Mouse (Mus musculus): ENCODE measurements around the gene Baiap2l2. TPM values are rescaled to one million over a fixed set of nuclear protein-coding genes. Genes with fewer than 3 reads are reported as not detected.

The Baiap2l2 gene
- polyA plus RNA-seq, 1 experiment from 2014 or later = 2.0 TPM

- no peak for ATAC-seq
- Histone ChIP-seq H3K9me3 (ENCODE audit: control insufficient read depth, low read length) (no peaks in the 10 kb centered on the region), H3K9ac (replicated peaks; ENCODE audit: low read depth, low read length) (peak overlapping the region; percentile 49), H3K36me3 (ENCODE audit: control insufficient read depth, insufficient read depth) (peaks cover 10% of the 10 kb centered on the region; the same call in 1 of the 2 replicates), H3K4me3 (replicated peaks; ENCODE audit: low read length) (peak overlapping the region; percentile 35), H3K27me3 (replicated peaks; ENCODE audit: control insufficient read depth, insufficient read depth, low read length) (peaks cover 30% of the 10 kb centered on the region), H3K4me2 (ENCODE audit: low read length) (peak overlapping the region; percentile 68), H3K27ac (ENCODE audit: low read length) (no peak overlapping the region), H3K4me1 (replicated peaks; ENCODE audit: control insufficient read depth, insufficient read depth, low read length) (peaks cover 10% of the 10 kb centered on the region)
- 32% methylated on average over 24 of the region's 24 CpGs for WGBS
Observed at GRCm38 (mm10) chr15:79252580-79252979, 32.8 kb downstream of the Baiap2l2 start.

- Histone ChIP-seq H3K9me3 (ENCODE audit: control insufficient read depth, low read length) (no peaks in the 10 kb centered on the region), H3K36me3 (ENCODE audit: control insufficient read depth, insufficient read depth) (peaks cover 10% of the 10 kb centered on the region; the same call in 1 of the 2 replicates), H3K27me3 (replicated peaks; ENCODE audit: control insufficient read depth, insufficient read depth, low read length) (peaks cover 30% of the 10 kb centered on the region), H3K27ac (ENCODE audit: low read length) (no peak overlapping the region), H3K4me3 (replicated peaks; ENCODE audit: low read length) (peak overlapping the region; percentile 35), H3K4me2 (ENCODE audit: low read length) (peak overlapping the region; percentile 68), H3K4me1 (replicated peaks; ENCODE audit: control insufficient read depth, insufficient read depth, low read length) (peaks cover 10% of the 10 kb centered on the region), H3K9ac (replicated peaks; ENCODE audit: low read depth, low read length) (peak overlapping the region; percentile 49)
- ATAC-seq = peak; percentile 61
- WGBS = 2% methylated on average over 61 of the region's 61 CpGs
Observed at GRCm38 (mm10) chr15:79251781-79252491, 33.4 kb downstream of the Baiap2l2 start.

- Histone ChIP-seq H3K27me3 (replicated peaks; ENCODE audit: control insufficient read depth, insufficient read depth, low read length) (peaks cover 30% of the 10 kb centered on the region), H3K9ac (replicated peaks; ENCODE audit: low read depth, low read length) (no peak overlapping the region), H3K9me3 (ENCODE audit: control insufficient read depth, low read length) (no peaks in the 10 kb centered on the region), H3K4me1 (replicated peaks; ENCODE audit: control insufficient read depth, insufficient read depth, low read length) (peaks cover 10% of the 10 kb centered on the region), H3K27ac (ENCODE audit: low read length) (no peak overlapping the region), H3K4me3 (replicated peaks; ENCODE audit: low read length) (no peak overlapping the region), H3K36me3 (ENCODE audit: control insufficient read depth, insufficient read depth) (peaks cover 15% of the 10 kb centered on the region), H3K4me2 (ENCODE audit: low read length) (no peak overlapping the region)
- ATAC-seq = no peak
- 63% methylated on average over 7 of the region's 7 CpGs for WGBS
Observed at GRCm38 (mm10) chr15:79251168-79251567, 34.2 kb downstream of the Baiap2l2 start.

- Histone ChIP-seq H3K9me3 (ENCODE audit: control insufficient read depth, low read length) (no peaks in the 10 kb centered on the region), H3K9ac (replicated peaks; ENCODE audit: low read depth, low read length) (no peak overlapping the region), H3K36me3 (ENCODE audit: control insufficient read depth, insufficient read depth) (peaks cover 21% of the 10 kb centered on the region), H3K4me1 (replicated peaks; ENCODE audit: control insufficient read depth, insufficient read depth, low read length) (peaks cover 10% of the 10 kb centered on the region), H3K27me3 (replicated peaks; ENCODE audit: control insufficient read depth, insufficient read depth, low read length) (peaks cover 30% of the 10 kb centered on the region), H3K27ac (ENCODE audit: low read length) (no peak overlapping the region), H3K4me3 (replicated peaks; ENCODE audit: low read length) (no peak overlapping the region), H3K4me2 (ENCODE audit: low read length) (no peak overlapping the region)
- ATAC-seq = no peak
- 79% methylated on average over 2 of the region's 2 CpGs for WGBS
Observed at GRCm38 (mm10) chr15:79250236-79250635, 35.1 kb downstream of the Baiap2l2 start.

- no peak for ATAC-seq
- H3K4me2 ChIP-seq (ENCODE audit: low read length) = no peak overlapping the region
- H3K4me3 ChIP-seq (replicated peaks; ENCODE audit: low read length) = no peak overlapping the region
- H3K27ac ChIP-seq (ENCODE audit: low read length) = no peak overlapping the region
- H3K9me3 ChIP-seq (ENCODE audit: control insufficient read depth, low read length) = no peaks in the 10 kb centered on the region
- no peaks in the 10 kb centered on the region for H3K27me3 ChIP-seq (replicated peaks; ENCODE audit: control insufficient read depth, insufficient read depth, low read length)
- peaks cover 18% of the 10 kb centered on the region for H3K4me1 ChIP-seq (replicated peaks; ENCODE audit: control insufficient read depth, insufficient read depth, low read length)
- peaks cover 27% of the 10 kb centered on the region for H3K36me3 ChIP-seq (ENCODE audit: control insufficient read depth, insufficient read depth)
- H3K9ac ChIP-seq (replicated peaks; ENCODE audit: low read depth, low read length) = no peak overlapping the region
- 88% methylated on average over 3 of the region's 3 CpGs for WGBS
Observed at GRCm38 (mm10) chr15:79245321-79245720, 40.0 kb downstream of the Baiap2l2 start.

GRCm38 (mm10) chr15:79244071-79244893 lies 41.1 kb downstream of the Baiap2l2 start:
- H3K27ac ChIP-seq (ENCODE audit: low read length) = peak overlapping the region; percentile 79
- H3K9me3 ChIP-seq (ENCODE audit: control insufficient read depth, low read length) = no peaks in the 10 kb centered on the region
- H3K36me3 ChIP-seq (ENCODE audit: control insufficient read depth, insufficient read depth) = peaks cover 32% of the 10 kb centered on the region
- no peak for ATAC-seq
- H3K27me3 ChIP-seq (replicated peaks; ENCODE audit: control insufficient read depth, insufficient read depth, low read length) = no peaks in the 10 kb centered on the region
- H3K4me1 ChIP-seq (replicated peaks; ENCODE audit: control insufficient read depth, insufficient read depth, low read length) = peaks cover 18% of the 10 kb centered on the region
- WGBS = 65% methylated on average over 7 of the region's 7 CpGs
- no peak overlapping the region for H3K4me3 ChIP-seq (replicated peaks; ENCODE audit: low read length)
- no peak overlapping the region for H3K4me2 ChIP-seq (ENCODE audit: low read length)
- H3K9ac ChIP-seq (replicated peaks; ENCODE audit: low read depth, low read length) = no peak overlapping the region

GRCm38 (mm10) chr15:79243234-79244042 lies 41.9 kb downstream of the Baiap2l2 start:
- Histone ChIP-seq H3K4me3 (replicated peaks; ENCODE audit: low read length) (no peak overlapping the region), H3K36me3 (ENCODE audit: control insufficient read depth, insufficient read depth) (peaks cover 28% of the 10 kb centered on the region), H3K9ac (replicated peaks; ENCODE audit: low read depth, low read length) (peak overlapping the region; percentile 32; the same call in 1 of the 2 replicates), H3K4me2 (ENCODE audit: low read length) (peak overlapping the region; percentile 12), H3K27me3 (replicated peaks; ENCODE audit: control insufficient read depth, insufficient read depth, low read length) (no peaks in the 10 kb centered on the region), H3K4me1 (replicated peaks; ENCODE audit: control insufficient read depth, insufficient read depth, low read length) (peaks cover 18% of the 10 kb centered on the region), H3K9me3 (ENCODE audit: control insufficient read depth, low read length) (no peaks in the 10 kb centered on the region), H3K27ac (ENCODE audit: low read length) (peak overlapping the region; percentile 83)
- ATAC-seq = peak; percentile 99
- 10% methylated on average over 10 of the region's 10 CpGs for WGBS

- peak overlapping the region; percentile 55 for H3K27ac ChIP-seq (ENCODE audit: low read length)
- peak overlapping the region; percentile 32; the same call in 1 of the 2 replicates for H3K9ac ChIP-seq (replicated peaks; ENCODE audit: low read depth, low read length)
- no peak for ATAC-seq
- peaks cover 18% of the 10 kb centered on the region for H3K4me1 ChIP-seq (replicated peaks; ENCODE audit: control insufficient read depth, insufficient read depth, low read length)
- no peak overlapping the region for H3K4me3 ChIP-seq (replicated peaks; ENCODE audit: low read length)
- peaks cover 22% of the 10 kb centered on the region for H3K36me3 ChIP-seq (ENCODE audit: control insufficient read depth, insufficient read depth)
- no peaks in the 10 kb centered on the region for H3K27me3 ChIP-seq (replicated peaks; ENCODE audit: control insufficient read depth, insufficient read depth, low read length)
- no peaks in the 10 kb centered on the region for H3K9me3 ChIP-seq (ENCODE audit: control insufficient read depth, low read length)
- WGBS = 69% methylated on average over 13 of the region's 13 CpGs
- H3K4me2 ChIP-seq (ENCODE audit: low read length) = no peak overlapping the region
Observed at GRCm38 (mm10) chr15:79242574-79243233, 42.6 kb downstream of the Baiap2l2 start.
